Mouse (Mus musculus) C2C12 (cell line): ENCODE results near the gene Mavs. TPM values are rescaled to one million over a fixed set of nuclear protein-coding genes. Genes with fewer than 3 reads are reported as not detected.

ENCODE experiments used
- H3K27me3 ChIP-seq: one replicate; pipeline ENCODE4 v1.6.1; 2011; ENCODE audit not compliant: control insufficient read depth, insufficient read depth, insufficient read length
- H3K36me3 ChIP-seq: one replicate; pipeline ENCODE4 v1.6.1; 2011; ENCODE audit not compliant: control insufficient read depth, insufficient read depth
- H3K4me3 ChIP-seq: one replicate; pipeline ENCODE4 v1.5.1; 2011; ENCODE audit warnings: mild to moderate bottlenecking, control low read depth; ENCODE audit not compliant: poor library complexity, insufficient read depth, severe bottlenecking
- H3K79me2 ChIP-seq: one replicate; pipeline ENCODE4 v1.6.1; 2011; ENCODE audit not compliant: control insufficient read depth, insufficient read depth
- H3K79me3 ChIP-seq: one replicate; pipeline ENCODE4 v1.6.1; 2011; ENCODE audit warnings: low read depth, control low read depth
- H3ac ChIP-seq: one replicate; pipeline ENCODE3; 2011; ENCODE audit warnings: low read depth; ENCODE audit not compliant: control insufficient read depth, insufficient read length
- CEBPB ChIP-seq: IDR thresholded peaks from one replicate; pipeline ENCODE4 v1.6.1; 2011; ENCODE audit warnings: low read depth, mild to moderate bottlenecking, control low read depth, moderate library complexity
- CTCF ChIP-seq: IDR thresholded peaks from one replicate; pipeline ENCODE4 v1.5.1; 2011; ENCODE audit not compliant: control insufficient read depth, insufficient read depth, insufficient read length
- FOSL1 ChIP-seq: IDR thresholded peaks from one replicate; pipeline ENCODE4 v1.8.0; 2011; ENCODE audit warnings: mild to moderate bottlenecking, low read length; ENCODE audit not compliant: poor library complexity, insufficient read depth, severe bottlenecking
- MAX ChIP-seq: IDR thresholded peaks from one replicate; pipeline ENCODE4 v1.6.1; 2011; ENCODE audit warnings: mild to moderate bottlenecking, control low read depth
- MYOD1 ChIP-seq: IDR thresholded peaks from one replicate; pipeline ENCODE4 v1.6.1; 2011; ENCODE audit warnings: low read depth; ENCODE audit not compliant: control insufficient read depth, insufficient read length
- MYOG ChIP-seq: IDR thresholded peaks from one replicate; pipeline ENCODE4 v1.6.1; 2011; ENCODE audit not compliant: control insufficient read depth, insufficient read length; ENCODE audit errors: extremely low read depth
- USF1 ChIP-seq: IDR thresholded peaks from one replicate; pipeline ENCODE4 v1.6.1; 2011; ENCODE audit warnings: low read depth, mild to moderate bottlenecking, control low read depth, moderate library complexity
- polyA plus RNA-seq: library from polyadenylated mRNA; unstranded; fragments of >200 nt; fragmentation: generic; extraction: Trizol; gene quantifications from one replicate; pipeline ENCODE4 v1.2.1, GENCODE M21; 2012; ENCODE audit warnings: missing spikeins

Gene Mavs
- polyA plus RNA-seq, 1 experiment: 19.1 TPM

DNA sequence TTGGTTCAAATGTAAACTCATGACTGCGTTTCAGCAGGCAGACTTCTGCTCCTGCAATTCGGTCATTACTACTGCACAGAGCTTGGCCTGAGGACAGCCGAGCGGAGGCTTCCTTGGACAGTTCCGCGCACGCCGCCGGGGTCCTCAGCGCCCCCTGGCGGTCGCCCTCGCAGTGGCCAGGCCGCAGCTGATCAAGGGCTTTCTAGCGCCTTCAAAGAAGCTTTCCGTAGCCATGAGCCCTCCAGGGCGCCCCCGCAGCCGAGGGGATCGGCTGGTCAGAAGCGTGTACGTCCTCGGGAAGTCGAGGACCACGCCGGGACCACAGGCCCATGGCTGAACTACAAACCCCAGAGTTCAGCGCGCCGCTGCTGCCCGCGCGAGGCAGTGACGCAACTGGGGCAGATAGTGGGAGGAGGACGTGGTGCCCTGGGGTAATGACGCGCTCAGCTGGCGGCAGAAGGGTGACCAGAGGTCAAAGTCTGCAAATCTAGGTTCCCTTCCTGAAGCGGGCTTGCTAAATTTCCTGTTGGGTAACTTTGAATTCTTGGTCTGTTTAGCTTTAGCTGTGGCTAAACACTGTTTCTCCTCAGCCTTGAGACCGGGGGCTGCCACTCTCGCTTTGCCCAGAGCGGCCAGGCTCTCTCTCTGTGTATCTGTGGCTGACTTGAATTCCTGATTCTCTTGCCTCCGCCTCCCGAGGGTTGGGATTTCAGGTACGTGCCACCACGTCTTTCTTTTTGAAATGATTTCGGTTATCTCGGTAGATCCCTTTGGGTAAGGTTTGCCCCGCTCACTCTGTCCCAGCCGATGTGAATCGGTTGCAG is 23.7 kb upstream of the Mavs start:
- Histone ChIP-seq H3K79me2 (peaks cover 20% of the 10 kb centered on the region), H3K4me3 (peak overlapping the region; percentile 67), H3ac (peak overlapping the region; percentile 64), H3K27me3 (no peaks in the 10 kb centered on the region), H3K36me3 (no peaks in the 10 kb centered on the region), H3K79me3 (peaks cover 2% of the 10 kb centered on the region)
- peak; percentile 80 for TF ChIP-seq MAX
- peak; percentile 68 for TF ChIP-seq CEBPB
- TF ChIP-seq MYOG: no peak
- TF ChIP-seq FOSL1: no peak
- peak; percentile 10 for TF ChIP-seq MYOD1
- peak; percentile 94 for TF ChIP-seq CTCF

DNA sequence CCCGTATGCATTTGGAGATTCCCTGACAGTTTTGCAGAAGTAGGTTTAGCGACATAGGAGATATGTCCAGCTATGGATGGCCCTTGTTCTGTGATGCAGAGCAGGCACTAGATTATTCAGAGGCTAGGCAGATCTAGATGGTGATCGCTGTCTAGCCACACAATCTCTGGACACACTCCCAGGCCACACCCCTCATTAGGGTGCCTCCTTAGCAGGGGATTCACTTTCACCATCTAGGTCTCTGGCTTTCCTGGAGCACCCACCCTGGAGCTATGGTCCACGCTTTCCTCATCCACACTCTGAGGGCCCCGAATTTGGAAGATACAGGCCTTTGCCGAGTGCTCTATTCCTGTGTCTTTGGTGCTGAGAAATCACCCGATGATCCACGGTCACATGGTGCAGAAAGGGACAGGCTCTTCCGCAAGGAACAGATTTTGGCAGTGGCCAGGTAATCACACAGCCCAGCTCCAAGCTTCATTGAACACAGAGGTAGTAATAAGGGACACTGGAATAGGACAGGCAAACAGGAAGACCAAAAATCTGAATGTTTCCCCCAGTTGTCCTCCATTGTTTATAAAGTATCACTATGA is 22.7 kb upstream of the Mavs start:
- Histone ChIP-seq H3ac (peak overlapping the region; percentile 64), H3K36me3 (no peaks in the 10 kb centered on the region), H3K79me3 (peaks cover 2% of the 10 kb centered on the region), H3K79me2 (peaks cover 20% of the 10 kb centered on the region), H3K4me3 (peak overlapping the region; percentile 67), H3K27me3 (no peaks in the 10 kb centered on the region)
- TF ChIP-seq CTCF (no peak), MAX (no peak), FOSL1 (no peak), USF1 (peak; percentile 68)

DNA sequence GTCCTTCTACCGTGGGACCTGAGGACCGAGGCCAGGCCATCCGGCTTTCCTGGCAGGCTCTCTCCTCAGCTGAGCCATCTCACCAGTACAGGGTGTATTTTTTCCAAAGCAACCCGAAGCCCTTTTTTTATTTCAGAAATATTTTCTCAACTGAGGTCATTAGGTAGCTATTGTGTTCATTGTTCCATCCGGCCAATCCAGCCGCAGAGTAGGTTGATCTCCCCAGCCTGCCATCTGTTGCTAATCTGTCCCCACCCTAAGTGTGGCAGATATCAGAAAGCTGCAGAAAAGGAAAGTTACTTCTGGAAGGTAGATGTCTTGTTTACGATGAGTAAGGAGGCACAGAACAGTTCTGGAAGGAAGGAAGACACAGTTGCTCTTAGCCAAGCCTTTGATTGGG is 20.1 kb upstream of the Mavs start:
- Histone ChIP-seq H3K79me3 (peaks cover 2% of the 10 kb centered on the region), H3K4me3 (no peak overlapping the region), H3K79me2 (peaks cover 20% of the 10 kb centered on the region), H3K36me3 (no peaks in the 10 kb centered on the region), H3K27me3 (no peaks in the 10 kb centered on the region), H3ac (no peak overlapping the region)
- TF ChIP-seq CTCF (no peak), MYOD1 (no peak), MYOG (no peak), FOSL1 (no peak), USF1 (no peak), MAX (no peak), CEBPB (no peak)

DNA sequence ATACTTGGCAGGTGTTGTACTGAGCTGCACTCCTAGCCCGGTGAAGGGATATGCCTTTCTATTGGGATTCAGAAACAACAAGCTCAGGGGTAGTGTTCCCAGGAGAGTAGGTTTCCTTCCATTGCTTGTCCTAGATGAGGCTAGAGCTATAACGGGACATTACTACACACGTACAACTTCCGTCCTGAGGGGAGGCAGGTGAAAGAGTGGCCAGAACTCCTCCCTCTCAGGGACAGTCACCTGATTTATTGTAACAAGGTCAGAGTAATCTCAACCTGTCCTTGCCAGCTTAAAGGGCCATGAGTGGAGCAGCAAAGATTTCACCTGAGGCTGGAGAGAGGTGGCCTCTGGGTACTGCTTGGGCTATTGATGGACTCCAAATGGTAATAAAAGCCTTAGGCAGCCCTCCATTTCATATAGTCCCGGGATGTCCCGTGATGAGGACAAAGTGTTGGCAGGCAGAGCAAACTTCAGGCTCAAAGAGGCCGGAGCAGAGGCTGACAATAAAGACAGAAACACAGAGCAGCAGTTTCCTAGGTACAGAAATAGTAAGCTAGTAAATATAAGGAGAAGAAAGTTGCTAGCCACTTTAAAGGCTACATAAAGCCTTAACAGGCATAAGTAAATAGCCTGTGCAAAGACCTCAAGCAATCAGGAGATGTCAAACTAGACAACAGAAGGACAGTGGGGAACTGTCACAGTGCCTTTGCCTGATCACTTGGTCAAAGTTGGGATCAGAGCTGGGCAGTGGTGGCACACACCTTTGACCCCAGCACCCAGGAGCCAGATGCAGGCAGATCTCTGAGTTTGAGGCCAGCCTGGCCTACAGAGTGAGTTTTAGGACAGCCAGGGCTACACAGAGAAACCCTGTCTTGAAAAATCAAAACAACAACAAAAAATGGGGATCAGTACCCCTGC is 17.7 kb upstream of the Mavs start:
- no peaks in the 10 kb centered on the region for H3K27me3 ChIP-seq
- H3K79me2 ChIP-seq: peaks cover 11% of the 10 kb centered on the region
- no peak for TF ChIP-seq CTCF
- TF ChIP-seq MAX: no peak
- no peak for TF ChIP-seq FOSL1
- TF ChIP-seq USF1: no peak
- TF ChIP-seq MYOG: no peak
- TF ChIP-seq MYOD1: no peak
- no peak for TF ChIP-seq CEBPB
- H3K4me3 ChIP-seq: no peak overlapping the region
- no peaks in the 10 kb centered on the region for H3K36me3 ChIP-seq
- H3ac ChIP-seq: no peak overlapping the region
- peaks cover 2% of the 10 kb centered on the region for H3K79me3 ChIP-seq

DNA sequence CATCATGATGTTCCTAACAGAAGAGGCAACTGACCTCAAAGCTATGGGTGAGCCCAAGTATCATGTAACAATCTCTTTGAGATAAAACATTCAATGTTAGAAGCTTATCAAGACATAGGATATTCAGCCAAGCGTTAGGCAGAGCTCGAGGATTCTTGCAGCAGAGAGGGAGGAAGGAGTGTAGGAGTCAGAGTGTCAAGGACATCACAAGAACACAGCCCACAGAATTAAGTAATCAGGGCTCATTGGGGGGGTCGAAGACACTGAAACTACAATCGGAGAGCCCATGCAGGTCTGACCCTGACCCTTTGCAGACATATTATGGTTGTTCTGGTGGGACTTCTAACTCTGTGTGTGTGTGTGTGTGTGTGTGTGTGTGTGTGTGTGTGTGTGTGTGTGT is 13.8 kb upstream of the Mavs start:
- no peak overlapping the region for H3ac ChIP-seq
- TF ChIP-seq CEBPB (no peak), USF1 (no peak), FOSL1 (no peak), MYOD1 (no peak)
- H3K4me3 ChIP-seq: no peak overlapping the region
- H3K79me2 ChIP-seq: no peaks in the 10 kb centered on the region
- no peaks in the 10 kb centered on the region for H3K36me3 ChIP-seq
- no peaks in the 10 kb centered on the region for H3K27me3 ChIP-seq
- H3K79me3 ChIP-seq: no peaks in the 10 kb centered on the region
